Mouse (Mus musculus) heart, postnatal 25 days (tissue): ENCODE data around the gene Stx2. TPM values are rescaled to one million over a fixed set of nuclear protein-coding genes. Genes with fewer than 3 reads are reported as not detected.
"Not testable (repeated sequence)": the region's sequence is repeated elsewhere in the genome, so short reads cannot be mapped to it uniquely, and the experiment has no call there.

Experiments used
- DNase-seq: peaks from one replicate; pipeline ENCODE4 v3.0.0; 2022; ENCODE audit warnings: low spot score
- intact Hi-C: fragments of 180-260 bp; cut with DNase I; formaldehyde crosslinking; loops from one replicate; pipeline ENCODE4 v1.15.1; 2025
- total RNA-seq, 2 experiments: library from RNA; stranded (reverse); gene quantifications; 2 replicates each; pipeline ENCODE4 v1.2.3; 2021

Stx2 gene
- total RNA-seq, 2 experiments from 2014 or later: 12.6 to 14.2 TPM

- intact Hi-C loops: no loop called here
- no peak for DNase-seq
These were observed 6.6 kb upstream of the Stx2 start for GRCm38 (mm10) chr5:129015020-129015419.

GRCm38 (mm10) chr5:129010937-129011336, 2.6 kb upstream of the Stx2 start:
- intact Hi-C loops: no loop called here
- DNase-seq: no peak

- intact Hi-C loops: no loop called here
- no peak for DNase-seq
These were observed 1.2 kb upstream of the Stx2 start for GRCm38 (mm10) chr5:129009577-129009976.

GRCm38 (mm10) chr5:129008008-129008407, 366 bp downstream of the Stx2 start:
- intact Hi-C loops: no loop called here
- DNase-seq: no peak

GRCm38 (mm10) chr5:129007105-129007957, 1.0 kb downstream of the Stx2 start:
- DNase-seq: no peak
- intact Hi-C loops: no loop called here

- no peak for DNase-seq
- intact Hi-C loops: no loop called here
These were observed 2.2 kb downstream of the Stx2 start for GRCm38 (mm10) chr5:129006031-129006788.

GRCm38 (mm10) chr5:129005416-129005815, 3.0 kb downstream of the Stx2 start:
- intact Hi-C loops: no loop called here
- no peak for DNase-seq

GRCm38 (mm10) chr5:129002571-129003011, 5.8 kb downstream of the Stx2 start:
- DNase-seq: no peak
- intact Hi-C loops: no loop called here

- intact Hi-C loops: no loop called here
- no peak for DNase-seq
These were observed 7.5 kb downstream of the Stx2 start for GRCm38 (mm10) chr5:129000706-129001468.

GRCm38 (mm10) chr5:128987141-128987954, 21.0 kb downstream of the Stx2 start:
- intact Hi-C loops: no loop called here
- DNase-seq: no peak

GRCm38 (mm10) chr5:128985946-128986345, 22.4 kb downstream of the Stx2 start:
- intact Hi-C loops: no loop called here

GRCm38 (mm10) chr5:128984536-128984935, 23.8 kb downstream of the Stx2 start:
- intact Hi-C loops: no loop called here
- no peak for DNase-seq

More at GRCm38 (mm10) chr5:128985946-128986345, 22.4 kb downstream of the Stx2 start:
- DNase-seq: no peak

GRCm38 (mm10) chr5:128981607-128982006, 26.8 kb downstream of the Stx2 start:
- intact Hi-C loops: no loop called here
- DNase-seq: no peak

GRCm38 (mm10) chr5:128980857-128981256, 27.5 kb downstream of the Stx2 start:
- intact Hi-C loops: no loop called here
- no peak for DNase-seq

GRCm38 (mm10) chr5:128978957-128979356, 29.4 kb downstream of the Stx2 start:
- DNase-seq: no peak
- intact Hi-C loops: no loop called here

GRCm38 (mm10) chr5:128977466-128977865, 30.9 kb downstream of the Stx2 start:
- intact Hi-C loops, DNase-seq: not testable (repeated sequence)

GRCm38 (mm10) chr5:128976266-128976665, 32.1 kb downstream of the Stx2 start:
- DNase-seq: no peak
- intact Hi-C loops: no loop called here

- intact Hi-C loops: loop anchor here (5.0 kb wide), 1 partner anchor 239 kb away; no protein-coding TSS in a partner anchor
- DNase-seq: no peak
These were observed 37.1 kb downstream of the Stx2 start for GRCm38 (mm10) chr5:128971298-128971697.

- intact Hi-C loops: loop anchor here (5.0 kb wide), 1 partner anchor 239 kb away; no protein-coding TSS in a partner anchor
- DNase-seq: no peak
These were observed 37.5 kb downstream of the Stx2 start for GRCm38 (mm10) chr5:128970878-128971277.
